Mouse (Mus musculus) cortical plate, adult 2 months (tissue): ENCODE data around the gene Sgce.

Experiments
- CTCF ChIP-seq: fragments of 200-500 bp; IDR thresholded peaks from 2 replicates; pipeline ENCODE4 v1.5.1; 2011; ENCODE audit warnings: mild to moderate bottlenecking, control low read depth, low read length; ENCODE audit not compliant: insufficient read depth; ENCODE audit errors: extremely low read depth
- POLR2A ChIP-seq: fragments of 200-500 bp; IDR thresholded peaks from 2 replicates; pipeline ENCODE4 v1.6.1; 2011; ENCODE audit warnings: mild to moderate bottlenecking, low read length, control low read depth; ENCODE audit not compliant: insufficient read depth; ENCODE audit errors: extremely low read depth

GRCm38 (mm10) chr6:4680576-4680975, 66.4 kb downstream of the Sgce start:
- TF ChIP-seq CTCF (no peak), POLR2A (no peak)
